Mouse (Mus musculus) brain, embryonic 14.5 days (tissue): ENCODE results near the gene Nipal4. TPM values are rescaled to one million over a fixed set of nuclear protein-coding genes. Genes with fewer than 3 reads are reported as not detected.
A peak's percentile ranks its signal among the peaks of the same experiment; 100 is the strongest.

Source experiments
- DNase-seq: peaks from one replicate; pipeline ENCODE4 v3.0.0-alpha.2; 2011; ENCODE audit warnings: low read depth
- CTCF ChIP-seq: fragments of 200-500 bp; IDR thresholded peaks from 2 replicates; pipeline ENCODE4 v1.5.1; 2012; ENCODE audit warnings: inconsistent platforms, mild to moderate bottlenecking, moderate library complexity, borderline replicate concordance; ENCODE audit not compliant: insufficient read depth, insufficient read length; ENCODE audit errors: extremely low read depth
- POLR2A ChIP-seq: fragments of 200-500 bp; IDR thresholded peaks from 2 replicates; pipeline ENCODE4 v1.6.1; 2012; ENCODE audit warnings: mild to moderate bottlenecking, inconsistent platforms, borderline replicate concordance; ENCODE audit not compliant: poor library complexity, insufficient read depth, insufficient read length, severe bottlenecking; ENCODE audit errors: extremely low read depth
- polyA plus RNA-seq: library from polyadenylated mRNA; depleted of rRNA; stranded (reverse); fragments of >200 nt; gene quantifications from 2 replicates; pipeline ENCODE4 v1.2.3, GENCODE M21; 2012

Nipal4 gene
- polyA plus RNA-seq, 1 experiment, result 0.83 TPM

DNA sequence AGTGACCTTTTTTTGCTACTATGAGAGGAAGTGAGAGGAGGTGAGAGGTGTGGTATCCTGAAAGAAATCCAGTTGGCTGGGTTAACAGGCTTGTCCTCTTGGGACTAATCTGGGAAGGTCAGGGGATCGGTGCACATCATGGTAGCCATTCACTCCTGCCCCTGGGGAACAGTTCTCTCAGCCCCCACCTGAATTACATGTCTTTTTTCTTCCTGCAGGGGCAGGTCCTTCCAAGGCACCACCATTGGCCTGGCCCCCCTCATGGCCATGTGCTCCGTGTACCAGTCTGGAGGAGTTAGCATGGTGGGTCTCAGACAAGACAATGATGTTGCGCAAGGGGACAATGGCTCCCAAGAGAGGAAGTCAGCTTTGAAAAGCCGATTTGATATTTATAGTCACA, 43.4 kb downstream of the Nipal4 start:
- no peak for DNase-seq
- no peak for TF ChIP-seq POLR2A
- no peak for TF ChIP-seq CTCF

- DNase-seq, result no peak
- TF ChIP-seq POLR2A (no peak), CTCF (no peak)
Observed at GRCm38 (mm10) chr11:46121666-46122065, 44.6 kb downstream of the Nipal4 start.

GRCm38 (mm10) chr11:46120084-46120483, 46.2 kb downstream of the Nipal4 start:
- no peak for DNase-seq
- TF ChIP-seq CTCF (no peak), POLR2A (no peak)

GRCm38 (mm10) chr11:46119624-46120023, 46.7 kb downstream of the Nipal4 start:
- TF ChIP-seq POLR2A (no peak), CTCF (no peak)
- no peak for DNase-seq

DNA sequence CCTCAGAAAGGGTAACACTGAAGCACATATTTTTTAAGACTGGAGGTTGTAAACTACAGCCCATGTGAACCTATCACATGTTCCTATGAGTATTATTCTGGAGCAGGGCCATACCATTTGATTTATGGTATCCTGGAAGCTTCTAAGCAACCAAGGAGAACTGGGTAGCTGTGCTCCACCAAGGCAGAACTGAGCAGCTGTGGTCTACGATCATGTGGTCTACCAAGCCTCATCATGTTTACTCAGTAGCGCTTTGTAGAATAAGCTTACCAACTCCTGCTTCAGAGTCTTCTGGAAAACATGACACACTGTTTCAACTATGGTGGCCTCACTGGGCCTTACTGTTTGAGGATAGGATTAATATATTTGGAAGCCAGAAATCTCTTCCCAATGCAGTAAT, 49.8 kb downstream of the Nipal4 start:
- DNase-seq, result no peak
- TF ChIP-seq CTCF, result no peak
- TF ChIP-seq POLR2A, result no peak

- no peak for DNase-seq
- TF ChIP-seq POLR2A, result no peak
- no peak for TF ChIP-seq CTCF
Observed at GRCm38 (mm10) chr11:46115411-46116173, 50.7 kb downstream of the Nipal4 start.

DNA sequence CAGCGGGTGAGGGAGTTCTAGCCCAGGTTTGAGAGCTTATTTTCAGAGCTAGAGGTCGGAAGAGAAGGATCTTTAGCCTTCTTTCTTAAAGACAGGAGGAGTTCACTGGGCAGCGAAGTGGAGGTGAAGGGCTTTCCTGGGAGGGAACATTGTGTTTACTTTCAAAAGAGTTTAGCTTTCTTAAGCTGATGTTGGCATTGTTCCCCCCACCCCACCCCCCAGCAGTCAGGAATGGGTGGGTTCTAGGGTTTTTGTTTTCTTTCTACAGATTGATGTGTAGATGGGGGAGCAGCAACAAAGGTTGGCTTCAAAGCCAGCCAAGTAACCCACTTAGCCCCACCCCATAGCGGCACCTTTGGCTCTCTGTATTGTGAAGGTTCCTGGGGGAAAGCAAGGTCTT, 51.3 kb downstream of the Nipal4 start:
- no peak for DNase-seq
- TF ChIP-seq POLR2A, result no peak
- TF ChIP-seq CTCF, result no peak

GRCm38 (mm10) chr11:46114221-46114620, 52.1 kb downstream of the Nipal4 start:
- DNase-seq, result no peak

GRCm38 (mm10) chr11:46113211-46113610, 53.1 kb downstream of the Nipal4 start:
- TF ChIP-seq CTCF (no peak), POLR2A (no peak)
- no peak for DNase-seq

More at GRCm38 (mm10) chr11:46114221-46114620, 52.1 kb downstream of the Nipal4 start:
- no peak for TF ChIP-seq POLR2A
- no peak for TF ChIP-seq CTCF

DNA sequence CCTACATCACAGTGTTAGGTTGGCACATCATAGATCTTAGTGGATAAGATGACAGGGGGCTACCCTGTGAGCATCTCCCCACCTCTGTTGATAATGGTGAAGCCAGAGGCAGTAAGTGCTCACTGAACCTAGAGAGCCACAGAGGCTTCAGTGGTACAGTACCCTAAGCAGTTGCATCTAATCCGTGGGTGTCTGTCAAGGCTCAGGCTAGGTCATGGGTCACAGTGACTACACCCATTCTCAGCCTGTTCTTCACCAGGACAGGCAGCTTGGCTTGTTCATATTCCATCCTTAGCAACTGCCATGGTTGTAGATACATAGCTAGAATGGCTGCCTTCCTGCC, 55.4 kb downstream of the Nipal4 start:
- no peak for DNase-seq
- TF ChIP-seq CTCF, result no peak
- no peak for TF ChIP-seq POLR2A

DNA sequence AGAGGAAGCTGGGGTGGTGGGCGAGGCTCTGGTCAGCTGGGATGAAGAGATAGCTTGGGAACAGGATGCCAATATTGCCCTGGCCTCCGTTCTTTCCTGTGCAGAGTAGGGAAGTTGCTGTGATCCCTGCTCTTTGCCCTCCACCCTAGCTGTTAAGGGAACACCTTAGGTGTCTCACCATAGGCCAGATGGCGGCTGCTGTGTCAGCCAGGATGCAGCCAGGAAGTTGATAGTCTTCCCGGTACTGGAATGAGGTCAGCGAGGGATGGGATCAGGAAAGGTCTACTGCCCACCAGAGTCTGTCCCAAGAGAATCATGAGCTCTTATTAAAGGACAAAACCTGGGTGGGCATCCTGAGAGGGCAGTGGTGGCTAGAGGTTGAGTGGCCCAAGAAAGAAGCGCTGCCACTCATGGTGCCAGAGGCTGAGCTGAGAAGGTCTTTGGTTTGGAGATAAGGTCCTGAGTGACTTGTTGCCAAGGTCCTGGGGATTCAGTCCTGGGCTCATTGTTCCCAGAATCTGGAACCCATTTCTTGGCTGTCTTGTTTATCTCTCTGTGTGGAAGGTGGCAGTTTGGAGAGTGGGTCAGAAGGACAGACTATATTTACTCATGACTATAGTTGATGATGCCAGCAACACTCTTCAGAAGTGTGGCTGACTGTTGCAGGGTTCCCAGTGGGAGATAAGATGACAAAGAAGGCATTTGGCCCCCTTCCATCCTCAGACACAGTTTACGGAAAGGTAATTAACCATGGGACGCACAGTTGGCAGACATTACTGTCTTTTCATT, 56.0 kb downstream of the Nipal4 start:
- no peak for TF ChIP-seq POLR2A
- TF ChIP-seq CTCF, result no peak
- DNase-seq, result peak; percentile 39
